Mouse (Mus musculus): ENCODE measurements around the gene Gm2016. TPM values are rescaled to one million over a fixed set of nuclear protein-coding genes. Genes with fewer than 3 reads are reported as not detected.
"Not testable (repeated sequence)": the region's sequence is repeated elsewhere in the genome, so short reads cannot be mapped to it uniquely, and the experiment has no call there.

Gm2016 gene
- not detected in 2 replicates for polyA plus RNA-seq (2014; fragmentation: Nextera tagmentation; extraction: Ambion mirVana)

DNA sequence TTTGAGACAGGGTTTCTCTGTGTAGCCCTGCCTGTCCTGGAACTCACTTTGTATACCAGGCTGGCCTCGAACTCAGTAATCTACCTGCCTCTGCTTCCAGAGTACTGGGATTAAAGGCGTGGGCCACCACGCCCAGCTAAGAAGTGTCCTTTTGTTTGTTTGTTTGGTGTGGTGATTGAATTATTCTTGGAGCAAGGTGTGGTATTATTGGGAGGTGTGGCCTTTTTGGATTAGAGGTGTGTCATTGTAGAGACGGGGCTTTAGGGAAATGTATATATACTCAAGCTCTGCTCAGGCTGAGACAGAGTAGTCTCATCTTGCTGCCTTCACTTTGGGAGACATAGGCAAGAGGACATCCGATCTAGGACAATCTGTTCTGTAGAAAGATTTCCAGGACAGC lies at the start of gene Gm2016:
Gene Gm2016, plus strand, starts transcription at position 301 of the 400 bp plus-strand sequence.
- 85% methylated on average over 5 of the region's 5 CpGs for WGBS
- H3K9me3 ChIP-seq (ENCODE audit: control insufficient read depth, low read length); H3K27me3 ChIP-seq (ENCODE audit: control insufficient read depth, insufficient read depth, low read length); DNase-seq (ENCODE audit: low spot score); ATAC-seq (ENCODE audit: insufficient read depth, low FRiP score, low TSS enrichment); H3K4me3 ChIP-seq (ENCODE audit: low read depth, low read length); H3K4me2 ChIP-seq (ENCODE audit: low read depth); H3K36me3 ChIP-seq (ENCODE audit: control insufficient read depth, insufficient read depth, low read length); H3K9ac ChIP-seq (ENCODE audit: low read length); H3K4me1 ChIP-seq (ENCODE audit: control insufficient read depth, insufficient read depth, low read length); H3K27ac ChIP-seq (ENCODE audit: low read depth, low read length): not testable (repeated sequence)

DNA sequence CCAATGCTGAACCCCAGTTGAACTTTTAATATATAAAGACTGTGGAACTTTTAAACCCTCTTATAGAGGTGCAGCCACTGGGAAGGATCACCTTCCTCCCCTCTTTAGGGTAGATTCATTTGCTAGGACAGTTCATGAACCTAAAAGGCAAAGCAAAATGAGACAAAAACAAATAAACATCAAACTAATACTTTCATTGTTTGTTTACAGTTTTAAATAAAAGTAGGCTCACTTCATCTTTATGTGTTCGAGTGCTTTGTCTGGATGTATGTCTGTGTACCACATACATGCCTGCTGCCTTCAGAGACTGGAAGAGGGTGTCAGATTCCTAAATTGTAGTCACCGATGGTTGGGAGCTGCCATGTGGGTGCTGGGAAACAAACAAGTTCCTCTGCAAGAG lies 31.6 kb upstream of the Gm2016 start, which contains the start of gene Gm2001:
Gene Gm2001, minus strand, starts transcription at position 101 of the 400 bp plus-strand sequence.
- H3K27ac ChIP-seq (ENCODE audit: low read depth, low read length); H3K27me3 ChIP-seq (ENCODE audit: control insufficient read depth, insufficient read depth, low read length); H3K9ac ChIP-seq (ENCODE audit: low read length); DNase-seq (ENCODE audit: low spot score); H3K4me1 ChIP-seq (ENCODE audit: control insufficient read depth, insufficient read depth, low read length); H3K4me3 ChIP-seq (ENCODE audit: low read depth, low read length); H3K9me3 ChIP-seq (ENCODE audit: control insufficient read depth, low read length); H3K4me2 ChIP-seq (ENCODE audit: low read depth); H3K36me3 ChIP-seq (ENCODE audit: control insufficient read depth, insufficient read depth, low read length); ATAC-seq (ENCODE audit: insufficient read depth, low FRiP score, low TSS enrichment): not testable (repeated sequence)
- WGBS: 86% methylated on average over 1 of the region's 2 CpGs

DNA sequence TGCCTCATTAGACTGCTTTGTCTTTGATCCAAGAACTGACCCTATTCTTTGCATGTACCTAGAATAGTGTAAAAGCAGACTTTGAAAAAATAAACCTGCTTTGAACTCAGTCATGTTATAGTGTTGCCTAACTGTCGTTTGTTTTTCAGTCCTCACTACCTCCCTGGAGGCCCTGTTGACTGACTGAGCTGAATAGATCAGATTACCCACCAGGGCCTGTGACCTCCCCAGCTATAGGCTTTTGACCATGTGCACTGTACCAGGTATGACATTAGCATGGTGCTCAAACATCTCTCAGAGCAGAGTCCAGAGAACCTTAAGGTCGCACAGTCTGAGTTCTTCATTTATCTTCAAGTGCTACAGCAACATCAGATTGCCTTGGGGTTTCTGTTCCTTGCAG lies 23.2 kb upstream of the Gm2016 start:
- not testable (repeated sequence) for H3K27ac ChIP-seq (ENCODE audit: low read depth, low read length); H3K9ac ChIP-seq (ENCODE audit: low read length); H3K4me1 ChIP-seq (ENCODE audit: control insufficient read depth, insufficient read depth, low read length); H3K4me3 ChIP-seq (ENCODE audit: low read depth, low read length); H3K9me3 ChIP-seq (ENCODE audit: control insufficient read depth, low read length); ATAC-seq (ENCODE audit: insufficient read depth, low FRiP score, low TSS enrichment); H3K27me3 ChIP-seq (ENCODE audit: control insufficient read depth, insufficient read depth, low read length); H3K36me3 ChIP-seq (ENCODE audit: control insufficient read depth, insufficient read depth, low read length); H3K4me2 ChIP-seq (ENCODE audit: low read depth); DNase-seq (ENCODE audit: low spot score)
- no CpG with 5 or more reads among the region's 2 CpGs for WGBS

DNA sequence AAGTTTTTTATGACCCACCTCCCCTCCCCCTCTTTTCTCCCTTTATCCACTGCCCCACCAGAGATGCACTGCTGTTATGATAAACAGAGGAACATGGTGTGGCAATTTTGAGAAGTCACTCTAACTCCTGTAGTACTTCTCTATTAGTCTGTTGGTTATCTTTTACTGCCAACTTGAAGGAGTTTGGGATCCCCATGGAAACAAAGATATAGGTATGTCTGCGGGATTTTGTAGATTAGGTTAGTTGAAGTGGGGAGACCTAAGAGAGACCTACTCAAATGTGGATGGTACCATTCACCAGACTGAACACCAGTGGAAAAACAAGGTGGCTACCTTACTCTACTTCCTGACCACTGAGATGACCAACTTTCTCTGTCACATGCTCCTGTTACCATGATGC lies 17.8 kb upstream of the Gm2016 start:
- not testable (repeated sequence) for H3K9ac ChIP-seq (ENCODE audit: low read length); H3K27ac ChIP-seq (ENCODE audit: low read depth, low read length); DNase-seq (ENCODE audit: low spot score); H3K4me3 ChIP-seq (ENCODE audit: low read depth, low read length); H3K4me2 ChIP-seq (ENCODE audit: low read depth); H3K9me3 ChIP-seq (ENCODE audit: control insufficient read depth, low read length); H3K27me3 ChIP-seq (ENCODE audit: control insufficient read depth, insufficient read depth, low read length); ATAC-seq (ENCODE audit: insufficient read depth, low FRiP score, low TSS enrichment); H3K4me1 ChIP-seq (ENCODE audit: control insufficient read depth, insufficient read depth, low read length); H3K36me3 ChIP-seq (ENCODE audit: control insufficient read depth, insufficient read depth, low read length)
- WGBS: 94% methylated on average over 1 of the region's 1 CpGs

DNA sequence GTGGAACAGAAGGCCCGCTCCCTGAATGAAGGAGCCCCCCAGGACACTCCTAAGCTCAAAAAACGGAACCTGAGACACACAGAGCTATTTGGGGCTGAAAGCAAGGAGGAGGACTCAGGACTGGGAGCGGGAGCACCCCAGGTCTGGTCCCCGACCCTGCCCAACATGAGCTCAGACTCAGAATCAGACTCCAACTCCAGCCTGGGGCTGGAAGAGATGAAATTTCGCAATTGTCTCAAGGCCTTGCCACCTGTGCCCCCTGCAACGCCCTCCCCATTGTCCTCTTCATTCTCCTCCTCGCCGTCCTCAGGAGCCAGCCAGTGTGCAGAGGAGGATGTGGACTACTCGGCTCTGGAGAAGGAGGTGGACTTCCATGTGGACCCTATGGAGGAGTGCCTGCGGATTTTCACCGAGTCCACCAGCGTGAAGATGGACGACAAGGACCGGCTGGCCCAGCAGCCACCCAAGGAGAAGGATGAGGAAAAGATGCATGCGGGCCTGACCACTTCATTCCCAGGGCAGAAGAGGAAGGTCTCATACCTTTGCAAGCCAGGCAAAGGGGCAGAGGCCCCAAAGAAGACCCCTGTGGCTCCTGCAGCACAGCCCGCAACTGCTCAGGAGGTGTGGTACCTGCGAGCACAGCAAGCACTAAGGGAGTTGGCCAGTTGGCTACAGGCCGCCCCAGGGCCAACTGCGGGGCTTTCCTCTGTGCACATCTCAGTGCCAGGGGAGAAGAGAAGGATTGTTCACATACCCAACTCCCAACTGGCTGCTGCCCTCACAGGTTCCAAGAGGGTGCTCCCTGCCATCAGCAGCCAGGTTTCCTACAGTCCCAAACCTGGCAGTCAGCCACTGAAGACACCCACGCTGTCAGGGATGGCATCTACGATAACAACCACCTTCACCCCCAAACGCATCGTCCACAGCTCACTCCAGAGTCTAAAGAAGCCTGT lies 11.9 kb upstream of the Gm2016 start:
- H3K27ac ChIP-seq (ENCODE audit: low read depth, low read length); ATAC-seq (ENCODE audit: insufficient read depth, low FRiP score, low TSS enrichment); H3K9me3 ChIP-seq (ENCODE audit: control insufficient read depth, low read length); H3K27me3 ChIP-seq (ENCODE audit: control insufficient read depth, insufficient read depth, low read length); DNase-seq (ENCODE audit: low spot score); H3K4me3 ChIP-seq (ENCODE audit: low read depth, low read length); H3K9ac ChIP-seq (ENCODE audit: low read length); H3K4me1 ChIP-seq (ENCODE audit: control insufficient read depth, insufficient read depth, low read length); H3K36me3 ChIP-seq (ENCODE audit: control insufficient read depth, insufficient read depth, low read length); H3K4me2 ChIP-seq (ENCODE audit: low read depth): not testable (repeated sequence)
- WGBS: 89% methylated on average over 23 of the region's 23 CpGs

DNA sequence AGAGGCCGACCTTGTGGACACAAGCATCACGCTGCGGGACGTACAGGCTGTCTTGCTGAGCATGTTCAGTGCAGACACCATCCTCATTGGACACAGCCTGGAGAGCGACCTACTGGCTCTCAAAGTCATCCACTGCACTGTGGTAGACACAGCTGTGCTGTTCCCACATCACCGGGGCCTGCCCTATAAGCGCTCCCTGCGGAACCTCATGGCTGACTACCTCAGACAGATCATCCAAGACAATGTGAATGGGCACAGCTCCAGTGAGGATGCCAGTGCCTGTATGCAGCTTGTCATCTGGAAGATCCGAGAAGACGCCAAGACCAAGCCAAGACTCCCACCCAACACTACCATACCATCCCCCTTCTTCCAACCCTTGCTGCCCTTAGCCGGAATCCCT lies 10.2 kb upstream of the Gm2016 start:
- H3K9ac ChIP-seq (ENCODE audit: low read length); H3K9me3 ChIP-seq (ENCODE audit: control insufficient read depth, low read length); ATAC-seq (ENCODE audit: insufficient read depth, low FRiP score, low TSS enrichment); H3K4me3 ChIP-seq (ENCODE audit: low read depth, low read length); H3K4me1 ChIP-seq (ENCODE audit: control insufficient read depth, insufficient read depth, low read length); H3K36me3 ChIP-seq (ENCODE audit: control insufficient read depth, insufficient read depth, low read length); H3K27ac ChIP-seq (ENCODE audit: low read depth, low read length); DNase-seq (ENCODE audit: low spot score); H3K4me2 ChIP-seq (ENCODE audit: low read depth); H3K27me3 ChIP-seq (ENCODE audit: control insufficient read depth, insufficient read depth, low read length): not testable (repeated sequence)
- 89% methylated on average over 9 of the region's 11 CpGs for WGBS

DNA sequence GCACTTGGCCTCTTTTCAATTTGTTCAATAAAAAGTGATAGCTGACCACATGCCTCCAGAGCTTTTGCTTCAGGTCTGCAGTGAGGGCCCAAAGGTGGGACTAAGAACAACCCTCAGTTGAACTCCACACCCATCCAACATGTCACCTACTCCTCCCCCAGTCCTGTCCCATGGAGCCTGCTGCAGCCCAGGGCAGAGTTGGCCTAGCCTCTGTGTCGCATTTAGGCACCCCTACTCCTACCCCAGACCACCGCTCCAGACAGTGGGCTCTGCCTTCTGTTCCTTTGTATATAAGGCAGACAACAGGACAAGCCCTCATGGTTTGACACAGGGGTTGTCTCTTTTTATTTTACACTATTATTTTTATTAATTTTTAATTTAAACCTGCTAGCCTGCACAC lies 9.8 kb upstream of the Gm2016 start:
- H3K4me3 ChIP-seq (ENCODE audit: low read depth, low read length); H3K4me1 ChIP-seq (ENCODE audit: control insufficient read depth, insufficient read depth, low read length); ATAC-seq (ENCODE audit: insufficient read depth, low FRiP score, low TSS enrichment); H3K4me2 ChIP-seq (ENCODE audit: low read depth); H3K27me3 ChIP-seq (ENCODE audit: control insufficient read depth, insufficient read depth, low read length); H3K9ac ChIP-seq (ENCODE audit: low read length); H3K27ac ChIP-seq (ENCODE audit: low read depth, low read length); H3K36me3 ChIP-seq (ENCODE audit: control insufficient read depth, insufficient read depth, low read length); H3K9me3 ChIP-seq (ENCODE audit: control insufficient read depth, low read length); DNase-seq (ENCODE audit: low spot score): not testable (repeated sequence)
- 83% methylated on average over 2 of the region's 2 CpGs for WGBS

DNA sequence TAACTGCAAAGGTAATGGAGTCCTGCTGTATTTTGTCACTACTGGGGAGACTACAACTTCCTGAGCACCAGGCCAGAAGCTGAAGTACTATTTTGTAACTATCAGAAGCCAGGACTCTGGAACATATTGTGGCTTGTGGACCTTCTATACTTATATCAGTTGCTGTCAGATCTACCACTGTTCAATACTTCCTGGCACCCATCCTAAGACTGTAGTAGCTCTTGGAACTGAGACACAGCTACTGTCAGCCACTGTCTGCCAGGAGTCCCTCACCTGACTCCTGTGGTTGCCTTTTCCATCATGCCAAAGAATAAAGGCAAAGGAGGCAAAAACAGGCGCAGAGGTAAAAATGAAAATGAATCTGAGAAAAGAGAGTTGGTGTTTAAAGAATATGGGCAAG lies 21.2 kb downstream of the Gm2016 start, which contains the start of gene Gm2022:
Gene Gm2022, plus strand, starts transcription at position 301 of the 400 bp plus-strand sequence.
- H3K27me3 ChIP-seq (ENCODE audit: control insufficient read depth, insufficient read depth, low read length); H3K4me2 ChIP-seq (ENCODE audit: low read depth); H3K27ac ChIP-seq (ENCODE audit: low read depth, low read length); H3K9ac ChIP-seq (ENCODE audit: low read length); DNase-seq (ENCODE audit: low spot score); H3K36me3 ChIP-seq (ENCODE audit: control insufficient read depth, insufficient read depth, low read length); ATAC-seq (ENCODE audit: insufficient read depth, low FRiP score, low TSS enrichment); H3K4me1 ChIP-seq (ENCODE audit: control insufficient read depth, insufficient read depth, low read length); H3K4me3 ChIP-seq (ENCODE audit: low read depth, low read length); H3K9me3 ChIP-seq (ENCODE audit: control insufficient read depth, low read length): not testable (repeated sequence)
- WGBS: 86% methylated on average over 1 of the region's 1 CpGs

DNA sequence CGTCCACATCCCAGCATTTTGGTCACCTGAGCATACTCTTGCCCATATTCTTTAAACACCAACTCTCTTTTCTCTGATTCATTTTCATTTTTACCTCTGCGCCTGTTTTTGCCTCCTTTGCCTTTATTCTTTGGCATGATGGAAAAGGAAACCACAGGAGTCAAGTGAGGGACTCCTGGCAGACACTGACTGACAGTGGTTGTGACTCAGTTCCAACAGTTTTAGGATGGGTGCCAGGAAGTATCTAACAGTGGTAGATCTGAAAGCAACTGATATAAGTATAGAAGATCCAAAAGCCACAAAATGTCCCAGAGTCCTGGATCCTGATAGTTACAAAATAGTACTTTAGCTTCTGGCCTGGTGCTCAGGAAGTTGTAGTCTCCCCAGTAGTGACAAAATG lies 45.8 kb downstream of the Gm2016 start, which contains the start of gene Gm2035:
Gene Gm2035, minus strand, starts transcription at position 137 of the 400 bp plus-strand sequence.
- not testable (repeated sequence) for H3K27ac ChIP-seq (ENCODE audit: low read depth, low read length); H3K9me3 ChIP-seq (ENCODE audit: control insufficient read depth, low read length); H3K27me3 ChIP-seq (ENCODE audit: control insufficient read depth, insufficient read depth, low read length); H3K4me1 ChIP-seq (ENCODE audit: control insufficient read depth, insufficient read depth, low read length); H3K9ac ChIP-seq (ENCODE audit: low read length); DNase-seq (ENCODE audit: low spot score); H3K36me3 ChIP-seq (ENCODE audit: control insufficient read depth, insufficient read depth, low read length); H3K4me2 ChIP-seq (ENCODE audit: low read depth); ATAC-seq (ENCODE audit: insufficient read depth, low FRiP score, low TSS enrichment); H3K4me3 ChIP-seq (ENCODE audit: low read depth, low read length)
- WGBS: 80% methylated on average over 2 of the region's 2 CpGs
